Mouse (Mus musculus) ovary, postnatal 14 days (tissue): ENCODE data around the gene Ccl27a.

Experiments
- DNase-seq: peaks from one replicate; pipeline ENCODE4 v3.0.0; 2022; ENCODE audit warnings: low spot score

Ccl27a gene

GRCm38 (mm10) chr4:41755338-41756305 lies 18.4 kb downstream of the Ccl27a start, which contains the start of gene Sigmar1:
Sigmar1 (minus strand) TSS chr4:41756157.
- DNase-seq, result peak; percentile 79

GRCm38 (mm10) chr4:41754797-41755337 lies 19.2 kb downstream of the Ccl27a start, which contains the start of gene Galt:
Galt (plus strand) TSS chr4:41755228.
- no peak for DNase-seq

GRCm38 (mm10) chr4:41745021-41745420 lies 29.0 kb downstream of the Ccl27a start:
- no peak for DNase-seq

GRCm38 (mm10) chr4:41744131-41744530 lies 29.9 kb downstream of the Ccl27a start:
- DNase-seq, result no peak

- DNase-seq, result peak; percentile 77
These were observed 32.9 kb downstream of the Ccl27a start for GRCm38 (mm10) chr4:41741158-41741560.

GRCm38 (mm10) chr4:41740380-41741157 lies 33.5 kb downstream of the Ccl27a start:
- DNase-seq, result no peak

GRCm38 (mm10) chr4:41739260-41739659 lies 34.8 kb downstream of the Ccl27a start:
- no peak for DNase-seq

- no peak for DNase-seq
These were observed 35.8 kb downstream of the Ccl27a start for GRCm38 (mm10) chr4:41738256-41738603.

- peak; percentile 61 for DNase-seq
These were observed 36.3 kb downstream of the Ccl27a start for GRCm38 (mm10) chr4:41737602-41738255.

GRCm38 (mm10) chr4:41731052-41731765 lies 42.8 kb downstream of the Ccl27a start, which contains the start of gene Arid3c:
Arid3c (minus strand) TSS chr4:41731142.
- no peak for DNase-seq

- DNase-seq, result no peak
These were observed 47.0 kb downstream of the Ccl27a start for GRCm38 (mm10) chr4:41726826-41727621.

- DNase-seq, result peak; percentile 69
These were observed 51.1 kb downstream of the Ccl27a start, which contains the start of gene Dctn3 for GRCm38 (mm10) chr4:41722918-41723351. Dctn3 (minus strand) TSS chr4:41723170.
